Mouse (Mus musculus) erythroblast, embryonic 14.5 days (primary cell): ENCODE data around the gene Phf23.

Source experiments
- GATA1 ChIP-seq: IDR thresholded peaks from 2 replicates; pipeline ENCODE4 v1.6.1; 2012; ENCODE audit warnings: low read length, inconsistent platforms, mixed read lengths
- TAL1 ChIP-seq: IDR thresholded peaks from 3 replicates; pipeline ENCODE4 v1.6.1; 2012; ENCODE audit warnings: low read length, inconsistent platforms, mixed read lengths

- TF ChIP-seq GATA1: no peak
- TF ChIP-seq TAL1: no peak
Measured at GRCm38 (mm10) chr11:70017199-70017767, 21.7 kb downstream of the Phf23 start.
